Mouse (Mus musculus): ENCODE measurements at regions not wholly inside any gene's neighbourhood (a gene's known extent, or its start where the extent isn't known, plus 50 kb on each side); places are given as distances from the start of the nearest gene placed in this dataset.

GRCm38 (mm10) chr6:140368354-140369069 is 55.3 kb upstream of the Plekha5 start:
- no peak for DNase-seq

GRCm38 (mm10) chr6:140367303-140367702 is 56.6 kb upstream of the Plekha5 start:
- no peak for DNase-seq

- DNase-seq, result no peak
Observed at GRCm38 (mm10) chr6:140366791-140367190, 57.1 kb upstream of the Plekha5 start.

- DNase-seq, result no peak
Observed at GRCm38 (mm10) chr6:140360996-140361395, 62.9 kb upstream of the Plekha5 start.

GRCm38 (mm10) chr6:140357901-140358300 is 66.0 kb upstream of the Plekha5 start:
- DNase-seq, result no peak

- DNase-seq, result no peak
Observed at GRCm38 (mm10) chr6:140357300-140357699, 66.6 kb upstream of the Plekha5 start.

GRCm38 (mm10) chr6:140354082-140354481 is 69.8 kb upstream of the Plekha5 start:
- DNase-seq, result no peak

GRCm38 (mm10) chr6:140353610-140354009 is 70.2 kb upstream of the Plekha5 start:
- no peak for DNase-seq

GRCm38 (mm10) chr6:140351365-140352095 is 72.3 kb upstream of the Plekha5 start:
- DNase-seq, result no peak

GRCm38 (mm10) chr6:140348578-140348977 is 75.3 kb upstream of the Plekha5 start:
- no peak for DNase-seq

GRCm38 (mm10) chr6:140346929-140347328 is 76.9 kb upstream of the Plekha5 start:
- DNase-seq, result no peak

GRCm38 (mm10) chr6:140343638-140344037 is 80.2 kb upstream of the Plekha5 start:
- DNase-seq, result no peak

- no peak for DNase-seq
Observed at GRCm38 (mm10) chr6:140342881-140343280, 81.0 kb upstream of the Plekha5 start.

GRCm38 (mm10) chr6:140339731-140340130 is 84.1 kb upstream of the Plekha5 start:
- DNase-seq, result no peak

GRCm38 (mm10) chr6:140337897-140338749 is 85.7 kb upstream of the Plekha5 start:
- no peak for DNase-seq

GRCm38 (mm10) chr6:140337083-140337491 is 86.8 kb upstream of the Plekha5 start:
- no peak for DNase-seq

- no peak for DNase-seq
Observed at GRCm38 (mm10) chr6:140336414-140336941, 87.4 kb upstream of the Plekha5 start.

- DNase-seq, result no peak
Observed at GRCm38 (mm10) chr6:140333397-140333796, 90.5 kb upstream of the Plekha5 start.

- no peak for DNase-seq
Observed at GRCm38 (mm10) chr6:140308641-140309040, 115.2 kb upstream of the Plekha5 start.

GRCm38 (mm10) chr6:140306811-140307558 is 116.9 kb upstream of the Plekha5 start:
- no peak for DNase-seq

- DNase-seq, result no peak
Observed at GRCm38 (mm10) chr6:140304105-140304504, 119.7 kb upstream of the Plekha5 start.
